Mouse (Mus musculus): ENCODE results near the gene Clec3b. TPM values are rescaled to one million over a fixed set of nuclear protein-coding genes. Genes with fewer than 3 reads are reported as not detected.
A peak's percentile ranks its signal among the peaks of the same experiment; 100 is the strongest.

Gene Clec3b
- polyA plus RNA-seq, 1 experiment from 2014 or later: 13.9 TPM

- Histone ChIP-seq H3K36me3 (ENCODE audit: control insufficient read depth, insufficient read depth, low read length) (peaks cover 14% of the 10 kb centered on the region), H3K27me3 (ENCODE audit: control insufficient read depth, insufficient read depth, low read length) (no peaks in the 10 kb centered on the region), H3K4me3 (ENCODE audit: low read depth, low read length) (no peak overlapping the region), H3K4me1 (replicated peaks; ENCODE audit: control insufficient read depth, insufficient read depth) (0 out of 2 replicates have a peak, but pooled peaks cover 3% of the 10 kb centered on the region), H3K9ac (ENCODE audit: low read length) (no peak overlapping the region), H3K4me2 (replicated peaks; ENCODE audit: low read depth) (no peak overlapping the region), H3K27ac (replicated peaks) (peak overlapping the region; percentile 82), H3K9me3 (ENCODE audit: control insufficient read depth, low read length) (no peaks in the 10 kb centered on the region)
- no peak for ATAC-seq (ENCODE audit: low FRiP score, low TSS enrichment)
- DNase-seq (ENCODE audit: low spot score): no peak
- no peak for TF ChIP-seq EP300 (optimal IDR thresholded peaks at IDR 0.05)
- no peak for TF ChIP-seq CTCF (IDR thresholded peaks at IDR 0.05; ENCODE audit: low read depth)
- 60% methylated on average over 4 of the region's 4 CpGs for WGBS
Observed at GRCm38 (mm10) chr9:123139887-123140614, 10.7 kb upstream of the Clec3b start.

GRCm38 (mm10) chr9:123148430-123148829, 2.3 kb upstream of the Clec3b start:
- TF ChIP-seq CTCF (IDR thresholded peaks at IDR 0.05; ENCODE audit: low read depth) (no peak), EP300 (optimal IDR thresholded peaks at IDR 0.05) (no peak)
- WGBS: 42% methylated on average over 5 of the region's 5 CpGs
- Histone ChIP-seq H3K4me2 (replicated peaks; ENCODE audit: low read depth) (no peak overlapping the region), H3K9me3 (ENCODE audit: control insufficient read depth, low read length) (no peaks in the 10 kb centered on the region), H3K9ac (ENCODE audit: low read length) (no peak overlapping the region), H3K27ac (replicated peaks) (peak overlapping the region; percentile 78), H3K4me3 (ENCODE audit: low read depth, low read length) (no peak overlapping the region), H3K4me1 (replicated peaks; ENCODE audit: control insufficient read depth, insufficient read depth) (no peaks in the 10 kb centered on the region), H3K27me3 (ENCODE audit: control insufficient read depth, insufficient read depth, low read length) (no peaks in the 10 kb centered on the region), H3K36me3 (ENCODE audit: control insufficient read depth, insufficient read depth, low read length) (no peaks in the 10 kb centered on the region)
- DNase-seq (ENCODE audit: low spot score) (no peak), ATAC-seq (ENCODE audit: low FRiP score, low TSS enrichment) (peak; percentile 61; the same call in 1 of the 2 replicates)

- H3K27me3 ChIP-seq (ENCODE audit: control insufficient read depth, insufficient read depth, low read length): no peaks in the 10 kb centered on the region
- no peak for TF ChIP-seq EP300 (optimal IDR thresholded peaks at IDR 0.05)
- TF ChIP-seq CTCF (IDR thresholded peaks at IDR 0.05; ENCODE audit: low read depth): no peak
- no peaks in the 10 kb centered on the region for H3K36me3 ChIP-seq (ENCODE audit: control insufficient read depth, insufficient read depth, low read length)
- H3K9ac ChIP-seq (ENCODE audit: low read length): 0 out of 2 replicates have a peak overlapping the region, but pooled peaks have one; percentile 23
- peak overlapping the region; percentile 20 for H3K4me2 ChIP-seq (replicated peaks; ENCODE audit: low read depth)
- no peaks in the 10 kb centered on the region for H3K9me3 ChIP-seq (ENCODE audit: control insufficient read depth, low read length)
- no peaks in the 10 kb centered on the region for H3K4me1 ChIP-seq (replicated peaks; ENCODE audit: control insufficient read depth, insufficient read depth)
- no peak for DNase-seq (ENCODE audit: low spot score)
- 25% methylated on average over 1 of the region's 1 CpGs for WGBS
- H3K27ac ChIP-seq (replicated peaks): peak overlapping the region; percentile 73
- ATAC-seq (ENCODE audit: low FRiP score, low TSS enrichment): no peak; the same call in 1 of the 2 replicates
- peak overlapping the region; percentile 6; the same call in 1 of the 2 replicates for H3K4me3 ChIP-seq (ENCODE audit: low read depth, low read length)
Observed at GRCm38 (mm10) chr9:123151561-123151960, 815 bp downstream of the Clec3b start.

GRCm38 (mm10) chr9:123152026-123152425, 1.3 kb downstream of the Clec3b start:
- ATAC-seq (ENCODE audit: low FRiP score, low TSS enrichment) (peak; percentile 54; the same call in 1 of the 2 replicates), DNase-seq (ENCODE audit: low spot score) (peak; percentile 29)
- H3K9me3 ChIP-seq (ENCODE audit: control insufficient read depth, low read length): no peaks in the 10 kb centered on the region
- peak overlapping the region; percentile 20 for H3K4me2 ChIP-seq (replicated peaks; ENCODE audit: low read depth)
- H3K9ac ChIP-seq (ENCODE audit: low read length): 0 out of 2 replicates have a peak overlapping the region, but pooled peaks have one; percentile 23
- H3K27ac ChIP-seq (replicated peaks): peak overlapping the region; percentile 73
- no peaks in the 10 kb centered on the region for H3K27me3 ChIP-seq (ENCODE audit: control insufficient read depth, insufficient read depth, low read length)
- WGBS: 41% methylated on average over 3 of the region's 3 CpGs
- TF ChIP-seq EP300 (optimal IDR thresholded peaks at IDR 0.05): no peak
- TF ChIP-seq CTCF (IDR thresholded peaks at IDR 0.05; ENCODE audit: low read depth): no peak
- H3K36me3 ChIP-seq (ENCODE audit: control insufficient read depth, insufficient read depth, low read length): no peaks in the 10 kb centered on the region
- peak overlapping the region; percentile 6; the same call in 1 of the 2 replicates for H3K4me3 ChIP-seq (ENCODE audit: low read depth, low read length)
- no peaks in the 10 kb centered on the region for H3K4me1 ChIP-seq (replicated peaks; ENCODE audit: control insufficient read depth, insufficient read depth)

- Histone ChIP-seq H3K4me2 (replicated peaks; ENCODE audit: low read depth) (0 out of 2 replicates have a peak overlapping the region, but pooled peaks have one; percentile 11), H3K27ac (replicated peaks) (no peak overlapping the region), H3K9me3 (ENCODE audit: control insufficient read depth, low read length) (no peaks in the 10 kb centered on the region), H3K4me3 (ENCODE audit: low read depth, low read length) (no peak overlapping the region), H3K36me3 (ENCODE audit: control insufficient read depth, insufficient read depth, low read length) (no peaks in the 10 kb centered on the region), H3K27me3 (ENCODE audit: control insufficient read depth, insufficient read depth, low read length) (no peaks in the 10 kb centered on the region), H3K4me1 (replicated peaks; ENCODE audit: control insufficient read depth, insufficient read depth) (no peaks in the 10 kb centered on the region), H3K9ac (ENCODE audit: low read length) (no peak overlapping the region)
- ATAC-seq (ENCODE audit: low FRiP score, low TSS enrichment) (no peak), DNase-seq (ENCODE audit: low spot score) (no peak)
- TF ChIP-seq CTCF (IDR thresholded peaks at IDR 0.05; ENCODE audit: low read depth): no peak
- TF ChIP-seq EP300 (optimal IDR thresholded peaks at IDR 0.05): no peak
- WGBS: 79% methylated on average over 2 of the region's 2 CpGs
Observed at GRCm38 (mm10) chr9:123153121-123153520, 2.4 kb downstream of the Clec3b start.

GRCm38 (mm10) chr9:123156910-123157361, 6.2 kb downstream of the Clec3b start:
- Histone ChIP-seq H3K4me2 (replicated peaks; ENCODE audit: low read depth) (peak overlapping the region; percentile 34), H3K9me3 (ENCODE audit: control insufficient read depth, low read length) (no peaks in the 10 kb centered on the region), H3K4me3 (ENCODE audit: low read depth, low read length) (no peak overlapping the region), H3K9ac (ENCODE audit: low read length) (peak overlapping the region; percentile 27; the same call in 1 of the 2 replicates), H3K27ac (replicated peaks) (0 out of 2 replicates have a peak overlapping the region, but pooled peaks have one; percentile 13), H3K27me3 (ENCODE audit: control insufficient read depth, insufficient read depth, low read length) (no peaks in the 10 kb centered on the region), H3K36me3 (ENCODE audit: control insufficient read depth, insufficient read depth, low read length) (no peaks in the 10 kb centered on the region), H3K4me1 (replicated peaks; ENCODE audit: control insufficient read depth, insufficient read depth) (no peaks in the 10 kb centered on the region)
- 33% methylated on average over 30 of the region's 30 CpGs for WGBS
- TF ChIP-seq EP300 (optimal IDR thresholded peaks at IDR 0.05) (no peak), CTCF (IDR thresholded peaks at IDR 0.05; ENCODE audit: low read depth) (peak; percentile 5; the same call in 1 of the 2 replicates)
- DNase-seq (ENCODE audit: low spot score) (peak; percentile 54), ATAC-seq (ENCODE audit: low FRiP score, low TSS enrichment) (peak; percentile 71)

Data from stomach, postnatal 0 days (tissue).